Mouse (Mus musculus): ENCODE data around the gene Nlrc4. TPM values are rescaled to one million over a fixed set of nuclear protein-coding genes. Genes with fewer than 3 reads are reported as not detected.
"Not testable (repeated sequence)": the region's sequence is repeated elsewhere in the genome, so short reads cannot be mapped to it uniquely, and the experiment has no call there.

The Nlrc4 gene
- polyA plus RNA-seq, 2 experiments = 0.16 to 0.26 TPM

- DNase-seq (ENCODE audit: low spot score) (no peak), ATAC-seq (ENCODE audit: low FRiP score, low read depth) (no peak)
- Histone ChIP-seq H3K27ac (replicated peaks; ENCODE audit: low read depth, low read length) (no peak overlapping the region), H3K4me3 (replicated peaks; ENCODE audit: low read length) (no peak overlapping the region), H3K4me2 (replicated peaks; ENCODE audit: low read depth, low read length, severe bottlenecking) (no peak overlapping the region), H3K9me3 (ENCODE audit: control insufficient read depth, low read length) (no peaks in the 10 kb centered on the region), H3K36me3 (ENCODE audit: control insufficient read depth, insufficient read depth, low read length) (peaks cover 35% of the 10 kb centered on the region), H3K4me1 (ENCODE audit: control insufficient read depth, insufficient read depth, low read length) (0 out of 2 replicates have a peak, but pooled peaks cover 5% of the 10 kb centered on the region), H3K27me3 (ENCODE audit: control insufficient read depth, insufficient read depth, low read length) (no peaks in the 10 kb centered on the region), H3K9ac (ENCODE audit: low read depth, low read length, severe bottlenecking) (no peak overlapping the region)
- 96% methylated on average over 3 of the region's 3 CpGs for WGBS
- no peak for TF ChIP-seq POLR2A (IDR thresholded peaks at IDR 0.05; ENCODE audit: borderline replicate concordance, extremely low read depth, insufficient read depth, insufficient read length)
Measured at GRCm38 (mm10) chr17:74491565-74491964, 32.6 kb upstream of the Nlrc4 start.

- Histone ChIP-seq H3K9ac (ENCODE audit: low read depth, low read length, severe bottlenecking) (peak overlapping the region; percentile 91), H3K4me1 (ENCODE audit: control insufficient read depth, insufficient read depth, low read length) (0 out of 2 replicates have a peak, but pooled peaks cover 5% of the 10 kb centered on the region), H3K27me3 (ENCODE audit: control insufficient read depth, insufficient read depth, low read length) (no peaks in the 10 kb centered on the region), H3K4me3 (replicated peaks; ENCODE audit: low read length) (peak overlapping the region; percentile 98), H3K4me2 (replicated peaks; ENCODE audit: low read depth, low read length, severe bottlenecking) (peak overlapping the region; percentile 54), H3K9me3 (ENCODE audit: control insufficient read depth, low read length) (no peaks in the 10 kb centered on the region), H3K27ac (replicated peaks; ENCODE audit: low read depth, low read length) (peak overlapping the region; percentile 77), H3K36me3 (ENCODE audit: control insufficient read depth, insufficient read depth, low read length) (peaks cover 20% of the 10 kb centered on the region)
- 0% methylated on average over 12 of the region's 12 CpGs for WGBS
- TF ChIP-seq POLR2A (IDR thresholded peaks at IDR 0.05; ENCODE audit: borderline replicate concordance, extremely low read depth, insufficient read depth, insufficient read length) = no peak
- ATAC-seq (ENCODE audit: low FRiP score, low read depth) (no peak), DNase-seq (ENCODE audit: low spot score) (peak; percentile 9)
Measured at GRCm38 (mm10) chr17:74489901-74490220, 30.9 kb upstream of the Nlrc4 start.

- Histone ChIP-seq H3K9ac (ENCODE audit: low read depth, low read length, severe bottlenecking) (peak within 1 kb of the TSS; percentile 91), H3K36me3 (ENCODE audit: control insufficient read depth, insufficient read depth, low read length) (peaks cover 14% of the 10 kb centered on the region), H3K4me3 (replicated peaks; ENCODE audit: low read length) (peak within 1 kb of the TSS; percentile 98), H3K4me2 (replicated peaks; ENCODE audit: low read depth, low read length, severe bottlenecking) (peak within 1 kb of the TSS; percentile 54), H3K27ac (replicated peaks; ENCODE audit: low read depth, low read length) (peak within 1 kb of the TSS; percentile 77), H3K4me1 (ENCODE audit: control insufficient read depth, insufficient read depth, low read length) (0 out of 2 replicates have a peak, but pooled peaks cover 5% of the 10 kb centered on the region), H3K27me3 (ENCODE audit: control insufficient read depth, insufficient read depth, low read length) (no peaks in the 10 kb centered on the region), H3K9me3 (ENCODE audit: control insufficient read depth, low read length) (no peaks in the 10 kb centered on the region)
- DNase-seq (ENCODE audit: low spot score) = peak; percentile 99
- peak; percentile 66; the same call in 1 of the 2 replicates for TF ChIP-seq POLR2A (IDR thresholded peaks at IDR 0.05; ENCODE audit: borderline replicate concordance, extremely low read depth, insufficient read depth, insufficient read length)
- peak; percentile 98 for ATAC-seq (ENCODE audit: low FRiP score, low read depth)
- WGBS = 4% methylated on average over 57 of the region's 58 CpGs
Measured at GRCm38 (mm10) chr17:74489024-74489900, 30.3 kb upstream of the Nlrc4 start, which contains the start of gene Yipf4. Gene Yipf4, plus strand, starts transcription at chr17:74489493.

- no peak overlapping the region for H3K4me2 ChIP-seq (replicated peaks; ENCODE audit: low read depth, low read length, severe bottlenecking)
- no peaks in the 10 kb centered on the region for H3K36me3 ChIP-seq (ENCODE audit: control insufficient read depth, insufficient read depth, low read length)
- H3K9ac ChIP-seq (ENCODE audit: low read depth, low read length, severe bottlenecking) = no peak overlapping the region
- ATAC-seq (ENCODE audit: low FRiP score, low read depth) (no peak), DNase-seq (ENCODE audit: low spot score) (no peak)
- 83% methylated on average over 14 of the region's 14 CpGs for WGBS
- no peak for TF ChIP-seq POLR2A (IDR thresholded peaks at IDR 0.05; ENCODE audit: borderline replicate concordance, extremely low read depth, insufficient read depth, insufficient read length)
- no peaks in the 10 kb centered on the region for H3K4me1 ChIP-seq (ENCODE audit: control insufficient read depth, insufficient read depth, low read length)
- no peaks in the 10 kb centered on the region for H3K9me3 ChIP-seq (ENCODE audit: control insufficient read depth, low read length)
- H3K27ac ChIP-seq (replicated peaks; ENCODE audit: low read depth, low read length) = no peak overlapping the region
- H3K27me3 ChIP-seq (ENCODE audit: control insufficient read depth, insufficient read depth, low read length) = no peaks in the 10 kb centered on the region
- no peak overlapping the region for H3K4me3 ChIP-seq (replicated peaks; ENCODE audit: low read length)
Measured at GRCm38 (mm10) chr17:74480361-74481069, 21.6 kb upstream of the Nlrc4 start.

GRCm38 (mm10) chr17:74470133-74470532 is 11.2 kb upstream of the Nlrc4 start:
- WGBS = 89% methylated on average over 6 of the region's 6 CpGs
- not testable (repeated sequence) for H3K9ac ChIP-seq (ENCODE audit: low read depth, low read length, severe bottlenecking); H3K27ac ChIP-seq (replicated peaks; ENCODE audit: low read depth, low read length); H3K4me3 ChIP-seq (replicated peaks; ENCODE audit: low read length); H3K4me1 ChIP-seq (ENCODE audit: control insufficient read depth, insufficient read depth, low read length); H3K9me3 ChIP-seq (ENCODE audit: control insufficient read depth, low read length); DNase-seq (ENCODE audit: low spot score); ATAC-seq (ENCODE audit: low FRiP score, low read depth); H3K4me2 ChIP-seq (replicated peaks; ENCODE audit: low read depth, low read length, severe bottlenecking); H3K27me3 ChIP-seq (ENCODE audit: control insufficient read depth, insufficient read depth, low read length); H3K36me3 ChIP-seq (ENCODE audit: control insufficient read depth, insufficient read depth, low read length)

GRCm38 (mm10) chr17:74467981-74468380 is 9.0 kb upstream of the Nlrc4 start:
- not testable (repeated sequence) for H3K4me2 ChIP-seq (replicated peaks; ENCODE audit: low read depth, low read length, severe bottlenecking); H3K27me3 ChIP-seq (ENCODE audit: control insufficient read depth, insufficient read depth, low read length); ATAC-seq (ENCODE audit: low FRiP score, low read depth); DNase-seq (ENCODE audit: low spot score); H3K9me3 ChIP-seq (ENCODE audit: control insufficient read depth, low read length); H3K4me3 ChIP-seq (replicated peaks; ENCODE audit: low read length); H3K36me3 ChIP-seq (ENCODE audit: control insufficient read depth, insufficient read depth, low read length); H3K27ac ChIP-seq (replicated peaks; ENCODE audit: low read depth, low read length); H3K9ac ChIP-seq (ENCODE audit: low read depth, low read length, severe bottlenecking); H3K4me1 ChIP-seq (ENCODE audit: control insufficient read depth, insufficient read depth, low read length)
- 85% methylated on average over 2 of the region's 2 CpGs for WGBS

All from limb, embryonic 14.5 days (tissue).